ENCODE assay signal across 24 mouse cellular contexts in genomic region chr4:47274911-47275310, GRCm38 (mm10).
"Had no signal": no experiment of that assay in that cellular context is flagged by ENCODE, and none has a peak within 500 bp of the region (broad histone marks: within the 10 kb centered on the region; RNA-seq: fewer than 3 reads in every experiment).

No protein-coding gene starts in this region.

- H3K27me3 ChIP-seq: limb, embryonic 13.5 days; lung, embryonic 15.5 days; midbrain, embryonic 12.5 days; midbrain, embryonic 15.5 days; neural tube, embryonic 12.5 days; neural tube, embryonic 15.5 days; stomach, embryonic 15.5 days had no signal

- H3K4me3 ChIP-seq: limb, embryonic 10.5 days; limb, embryonic 13.5 days; liver, embryonic 12.5 days; liver, embryonic 15.5 days; lung, embryonic 15.5 days; megakaryocyte, embryonic 14.5 days; midbrain, embryonic 12.5 days; midbrain, embryonic 15.5 days; neural tube, embryonic 12.5 days; neural tube, embryonic 15.5 days; stomach, embryonic 15.5 days had no signal

- H3K27ac ChIP-seq: kidney, postnatal 0 days; limb, embryonic 10.5 days; limb, embryonic 13.5 days; liver, embryonic 12.5 days; liver, embryonic 15.5 days; lung, embryonic 15.5 days; midbrain, embryonic 12.5 days; midbrain, embryonic 15.5 days; neural tube, embryonic 12.5 days; neural tube, embryonic 15.5 days; stomach, embryonic 15.5 days had no signal

- H3K4me1 ChIP-seq: limb, embryonic 13.5 days; liver, embryonic 12.5 days; liver, embryonic 15.5 days; lung, embryonic 15.5 days; midbrain, embryonic 12.5 days; midbrain, embryonic 15.5 days; neural tube, embryonic 12.5 days; stomach, embryonic 15.5 days had no signal

- H3K4me2 ChIP-seq: limb, embryonic 13.5 days; liver, embryonic 12.5 days; liver, embryonic 15.5 days; lung, embryonic 15.5 days; midbrain, embryonic 12.5 days; midbrain, embryonic 15.5 days; neural tube, embryonic 12.5 days; neural tube, embryonic 15.5 days; stomach, embryonic 15.5 days had no signal

- H3K36me3 ChIP-seq: limb, embryonic 10.5 days; limb, embryonic 13.5 days; liver, embryonic 12.5 days; liver, embryonic 15.5 days; lung, embryonic 15.5 days; midbrain, embryonic 12.5 days; midbrain, embryonic 15.5 days; neural tube, embryonic 12.5 days; neural tube, embryonic 15.5 days; stomach, embryonic 15.5 days had no signal

- DNase-seq: kidney, adult 18-20 months; kidney, adult 9 months; kidney, postnatal 25 days; layer of hippocampus, postnatal 36 days; liver; lung, adult 18-20 months; lung, postnatal 10 days; lung, postnatal 4 days; right cerebral cortex, postnatal 25 days; spleen, adult 18-20 months; thymus, postnatal 25 days had no signal

- H3K9ac ChIP-seq: limb, embryonic 13.5 days; liver, embryonic 12.5 days; liver, embryonic 15.5 days; lung, embryonic 15.5 days; midbrain, embryonic 12.5 days; midbrain, embryonic 15.5 days; neural tube, embryonic 12.5 days; neural tube, embryonic 15.5 days; stomach, embryonic 15.5 days had no signal

- ATAC-seq: intestine, embryonic 16.5 days; liver, embryonic 12.5 days; midbrain, embryonic 15.5 days had no signal

- H3K9me3 ChIP-seq: limb, embryonic 10.5 days; limb, embryonic 13.5 days; liver, embryonic 12.5 days; liver, embryonic 15.5 days; lung, embryonic 15.5 days; megakaryocyte, embryonic 14.5 days; midbrain, embryonic 12.5 days; midbrain, embryonic 15.5 days; neural tube, embryonic 12.5 days; neural tube, embryonic 15.5 days; stomach, embryonic 15.5 days had no signal
